Mouse (Mus musculus) spleen, adult 2 months (tissue): Measurements from ENCODE around the gene Tbx15. TPM values are rescaled to one million over a fixed set of nuclear protein-coding genes. Genes with fewer than 3 reads are reported as not detected.

Source experiments
- DNase-seq, 2 experiments: peaks; one replicate each; pipeline versions ENCODE4 v3.0.0 to v3.0.0-alpha.2; 2012 to 2021; ENCODE audit warnings: low spot score in 2 of 2, low read depth in 1 of 2
- H3K27ac ChIP-seq: fragments of 200-500 bp; 2 replicates; pipeline ENCODE4 v1.5.1; 2012; ENCODE audit warnings: low read length, inconsistent platforms; ENCODE audit not compliant: insufficient read depth
- H3K27me3 ChIP-seq: fragments of 200-500 bp; 2 replicates; pipeline ENCODE4 v1.6.1; 2012; ENCODE audit warnings: mild to moderate bottlenecking, moderate library complexity, low read length, inconsistent platforms; ENCODE audit not compliant: control insufficient read depth, insufficient read depth
- H3K36me3 ChIP-seq: fragments of 200-500 bp; 2 replicates; pipeline ENCODE4 v1.6.1; 2012; ENCODE audit warnings: mild to moderate bottlenecking, low read length, inconsistent platforms; ENCODE audit not compliant: control insufficient read depth, insufficient read depth
- H3K4me1 ChIP-seq: fragments of 200-500 bp; 2 replicates; pipeline ENCODE4 v1.6.1; 2011; ENCODE audit warnings: inconsistent platforms; ENCODE audit not compliant: control insufficient read depth, insufficient read depth, insufficient read length
- H3K4me3 ChIP-seq: fragments of 200-500 bp; 2 replicates; pipeline ENCODE4 v1.5.1; 2011; ENCODE audit warnings: mild to moderate bottlenecking, inconsistent platforms; ENCODE audit not compliant: insufficient read depth, insufficient read length; ENCODE audit errors: extremely low read depth
- CTCF ChIP-seq: fragments of 200-500 bp; IDR thresholded peaks from 2 replicates; pipeline ENCODE4 v1.5.1; 2011; ENCODE audit warnings: mild to moderate bottlenecking, inconsistent platforms; ENCODE audit not compliant: insufficient read depth, insufficient read length, insufficient replicate concordance; ENCODE audit errors: extremely low read depth
- POLR2A ChIP-seq: fragments of 200-500 bp; IDR thresholded peaks from 2 replicates; pipeline ENCODE4 v1.6.1; 2011; ENCODE audit warnings: low read depth, low read length, inconsistent platforms
- WGBS: fragments of 180-500 bp; shearing (Covaris S2); methylation state at CpG from one replicate; pipeline ENCODE4 v1.1.7; 2018; 5-methylcytosine and 5-hydroxymethylcytosine counted together
- polyA plus RNA-seq: library from polyadenylated mRNA; depleted of rRNA; stranded (reverse); fragments of >200 nt; gene quantifications from 2 replicates; pipeline ENCODE4 v1.2.3, GENCODE M21; 2012

Tbx15 gene
- polyA plus RNA-seq, 1 experiment, result not detected

DNA sequence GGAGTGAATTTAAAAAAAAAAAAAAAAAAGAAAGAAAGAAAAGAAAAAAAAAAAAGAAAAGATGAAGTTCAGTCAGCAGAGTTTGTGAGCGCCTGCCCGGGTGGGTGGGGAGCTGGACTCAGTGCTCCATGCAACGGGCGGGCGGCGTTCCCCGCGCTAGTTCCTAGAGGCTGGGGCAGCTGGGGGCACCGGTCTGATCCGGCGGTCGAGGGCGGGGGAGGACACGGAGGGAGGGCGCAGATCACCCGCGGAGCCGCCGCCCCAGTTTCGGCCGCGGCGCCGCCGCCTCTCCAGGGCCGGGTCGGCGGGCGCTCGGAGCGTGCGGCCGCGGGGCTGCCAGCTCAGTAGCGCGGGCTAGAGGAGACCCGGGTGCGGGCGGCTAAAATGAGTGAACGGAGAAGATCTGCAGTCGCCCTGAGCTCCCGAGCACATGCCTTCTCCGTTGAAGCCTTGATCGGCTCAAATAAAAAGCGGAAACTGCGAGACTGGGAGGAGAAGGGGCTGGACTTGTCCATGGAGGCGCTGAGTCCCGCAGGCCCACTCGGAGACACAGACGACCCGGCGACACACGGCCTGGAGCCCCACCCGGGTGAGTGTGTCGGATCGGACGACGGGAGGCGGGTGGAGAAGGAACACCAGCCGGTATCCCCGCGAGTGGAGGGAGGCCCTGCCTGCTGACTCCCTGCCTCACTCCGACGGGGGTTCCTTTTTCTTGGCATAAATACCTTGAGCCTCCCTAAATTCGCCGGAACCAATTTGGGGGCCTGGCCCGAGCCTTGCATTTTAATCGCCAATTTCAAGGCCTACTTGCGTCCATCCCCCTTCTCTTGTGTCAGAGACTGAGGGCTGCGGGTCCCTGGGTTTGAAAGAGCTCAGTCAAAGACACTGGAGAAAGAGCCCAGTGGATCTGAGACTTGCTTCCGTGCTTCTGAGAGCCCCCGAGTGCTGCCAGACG lies 13.6 kb downstream of the Tbx15 start:
- WGBS, result 2% methylated on average over 66 of the region's 73 CpGs
- peaks cover 6% of the 10 kb centered on the region for H3K4me1 ChIP-seq
- peaks cover 36% of the 10 kb centered on the region for H3K27me3 ChIP-seq
- no peaks in the 10 kb centered on the region for H3K36me3 ChIP-seq
- peak overlapping the region; percentile 39 for H3K4me3 ChIP-seq
- DNase-seq, result no peak
- H3K27ac ChIP-seq, result no peak overlapping the region
- TF ChIP-seq POLR2A (no peak), CTCF (no peak)

- Histone ChIP-seq H3K4me1 (peaks cover 6% of the 10 kb centered on the region; the same call in 1 of the 2 replicates), H3K4me3 (no peak overlapping the region), H3K36me3 (no peaks in the 10 kb centered on the region), H3K27me3 (peaks cover 36% of the 10 kb centered on the region), H3K27ac (no peak overlapping the region)
- 14% methylated on average over 15 of the region's 15 CpGs for WGBS
- no peak for TF ChIP-seq POLR2A
- TF ChIP-seq CTCF, result no peak
- no peak for DNase-seq
These were observed 14.5 kb downstream of the Tbx15 start for GRCm38 (mm10) chr3:99254559-99255151.

DNA sequence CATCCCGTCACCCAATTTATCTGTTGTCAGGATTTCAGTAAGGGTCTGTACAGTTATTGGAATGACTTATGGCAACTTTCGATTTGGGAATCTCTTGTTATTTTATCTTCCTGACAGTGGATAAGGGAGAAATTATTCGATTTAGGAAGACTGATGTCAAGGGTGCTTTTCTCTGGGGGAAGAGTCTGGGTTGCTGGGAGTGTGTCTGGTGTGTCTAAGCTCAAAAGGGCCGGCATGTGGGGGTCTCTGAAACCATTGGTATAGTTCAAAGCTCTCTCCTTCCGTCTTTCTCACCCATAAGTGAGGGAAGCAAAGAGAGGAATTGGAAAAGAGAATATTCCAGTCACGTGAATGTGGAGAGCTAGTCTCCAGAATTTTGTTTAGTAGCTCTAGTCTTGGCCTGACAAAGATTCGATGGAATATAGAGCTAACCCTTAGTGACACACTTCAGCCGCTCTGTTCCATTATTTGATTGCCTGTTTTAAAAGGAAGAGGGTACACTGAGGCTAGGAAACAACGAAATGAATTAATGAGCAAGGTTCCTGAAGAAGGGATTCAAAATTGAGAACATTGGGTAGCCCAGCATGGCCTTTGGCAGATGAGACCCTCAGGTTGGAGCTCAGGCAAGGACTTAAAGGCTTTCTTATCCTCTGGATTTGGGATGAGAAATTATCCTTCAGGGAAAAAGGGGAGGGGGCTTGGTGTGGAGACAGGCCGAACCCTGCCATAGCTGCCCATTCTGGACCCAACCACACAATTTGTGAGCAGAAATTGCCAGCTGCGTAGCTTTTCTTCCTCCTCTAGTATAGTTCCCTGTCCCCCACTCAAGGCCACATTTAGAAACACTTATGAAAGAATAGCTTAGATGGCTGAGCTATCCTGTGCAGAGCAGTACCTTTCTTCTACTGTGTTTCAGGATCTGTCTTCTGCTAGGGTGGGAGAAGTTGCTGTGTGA lies 15.5 kb downstream of the Tbx15 start:
- 15% methylated on average over 11 of the region's 11 CpGs for WGBS

GRCm38 (mm10) chr3:99256366-99256750 lies 16.2 kb downstream of the Tbx15 start:
- Histone ChIP-seq H3K27ac (no peak overlapping the region), H3K4me1 (peaks cover 6% of the 10 kb centered on the region; the same call in 1 of the 2 replicates), H3K36me3 (no peaks in the 10 kb centered on the region), H3K27me3 (peaks cover 39% of the 10 kb centered on the region), H3K4me3 (no peak overlapping the region)
- 17% methylated on average over 11 of the region's 11 CpGs for WGBS
- no peak for DNase-seq
- TF ChIP-seq CTCF, result no peak
- no peak for TF ChIP-seq POLR2A

More for the DNA sequence above, 15.5 kb downstream of the Tbx15 start:
- Histone ChIP-seq H3K4me3 (no peak overlapping the region), H3K27ac (no peak overlapping the region), H3K36me3 (no peaks in the 10 kb centered on the region), H3K4me1 (peaks cover 6% of the 10 kb centered on the region; the same call in 1 of the 2 replicates), H3K27me3 (peaks cover 36% of the 10 kb centered on the region)
- TF ChIP-seq CTCF, result no peak
- TF ChIP-seq POLR2A, result no peak
- DNase-seq, result no peak

- Histone ChIP-seq H3K27me3 (peaks cover 40% of the 10 kb centered on the region), H3K4me1 (peaks cover 6% of the 10 kb centered on the region; the same call in 1 of the 2 replicates), H3K4me3 (no peak overlapping the region), H3K27ac (no peak overlapping the region), H3K36me3 (no peaks in the 10 kb centered on the region)
- DNase-seq, result no peak
- WGBS, result 10% methylated on average over 20 of the region's 20 CpGs
- TF ChIP-seq CTCF, result no peak
- TF ChIP-seq POLR2A, result no peak
These were observed 16.6 kb downstream of the Tbx15 start for GRCm38 (mm10) chr3:99256766-99257165.
